Mouse (Mus musculus) left cerebral cortex, adult 9 months (tissue): ENCODE measurements at regions not wholly inside any gene's neighbourhood (a gene's known extent, or its start where the extent isn't known, plus 50 kb on each side); places are given as distances from the start of the nearest gene placed in this dataset.

Source experiments
- DNase-seq, 2 experiments: peaks; one replicate each; pipeline ENCODE4 v3.0.0; 2022; ENCODE audit warnings: low spot score in 2 of 2

DNA sequence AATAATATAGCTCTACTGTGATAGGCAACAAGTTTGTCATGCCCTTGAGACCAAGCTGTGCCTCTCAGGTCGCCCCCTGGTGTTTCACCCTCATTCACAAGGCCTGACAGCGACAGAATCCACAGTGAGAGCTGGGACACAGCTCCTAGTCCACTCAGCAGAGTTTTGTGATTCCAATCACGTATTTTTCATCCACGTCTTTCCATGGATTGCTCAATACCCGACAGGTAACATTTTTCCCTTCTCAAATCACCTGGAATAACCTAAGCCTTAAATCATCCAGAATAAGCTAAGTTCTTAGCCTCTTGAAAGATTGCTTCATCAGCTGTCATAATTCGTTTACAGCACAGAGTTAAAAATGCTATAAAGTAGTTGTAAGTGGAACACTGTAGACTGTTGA, 211.3 kb downstream of the Ccdc91 start:
- no peak for DNase-seq

DNA sequence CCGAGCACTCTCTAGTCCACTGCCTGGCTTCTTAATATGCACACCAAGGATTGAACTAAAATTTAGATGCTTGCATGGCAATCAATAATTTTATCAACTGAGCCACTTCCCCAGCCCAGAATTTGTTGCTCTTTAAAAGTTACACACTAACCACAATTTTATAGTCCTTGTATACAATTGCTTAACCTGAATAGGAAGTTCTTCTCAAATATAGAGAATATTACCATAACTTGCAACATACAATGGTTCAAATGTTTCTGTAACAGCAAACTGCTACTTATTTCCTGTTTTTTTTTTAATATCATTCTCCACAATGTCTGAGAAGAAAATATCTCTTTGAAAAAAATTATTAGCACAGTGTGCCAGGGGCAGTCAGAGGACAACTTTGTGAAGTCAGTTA, 222.6 kb downstream of the Ccdc91 start:
- DNase-seq, result no peak

DNA sequence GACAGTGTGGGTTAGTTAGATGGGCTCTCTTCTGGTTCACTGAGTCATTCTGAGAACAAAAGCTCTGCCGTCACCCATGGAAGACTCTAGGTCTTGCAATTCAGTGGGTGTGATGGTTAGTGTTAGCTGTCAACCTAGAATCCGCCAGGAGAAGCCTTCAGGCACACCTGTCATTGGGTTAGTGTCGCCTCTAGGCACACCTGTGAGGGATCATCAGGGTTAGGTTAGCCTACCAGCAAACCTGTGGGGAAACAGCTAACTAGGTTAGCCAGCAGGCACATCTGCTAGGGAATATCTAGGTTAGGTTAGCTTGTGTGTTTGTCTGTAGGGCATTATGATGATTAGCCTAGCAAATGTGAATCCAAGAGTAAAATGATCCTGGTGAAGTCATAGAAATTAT, 223.8 kb downstream of the Ccdc91 start:
- no peak for DNase-seq

DNA sequence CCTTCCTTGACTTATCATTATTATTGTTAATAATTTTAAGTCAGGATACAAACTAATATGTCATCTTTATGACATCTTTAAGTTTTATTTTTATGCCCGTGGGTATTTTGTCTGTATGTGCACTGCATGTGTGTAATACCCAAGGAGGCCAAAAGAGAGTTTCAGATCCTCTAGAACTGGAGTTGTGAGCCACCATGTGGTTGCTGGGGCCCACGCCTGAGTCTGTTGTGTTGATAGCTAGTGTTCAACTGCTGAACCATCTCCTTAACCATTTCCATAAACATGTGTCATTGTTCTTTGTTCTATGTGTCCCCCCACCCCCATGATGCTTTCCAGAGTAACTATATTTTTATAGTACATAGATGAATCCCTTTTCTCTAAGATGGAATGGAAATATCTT, 225.0 kb downstream of the Ccdc91 start:
- no peak for DNase-seq

DNA sequence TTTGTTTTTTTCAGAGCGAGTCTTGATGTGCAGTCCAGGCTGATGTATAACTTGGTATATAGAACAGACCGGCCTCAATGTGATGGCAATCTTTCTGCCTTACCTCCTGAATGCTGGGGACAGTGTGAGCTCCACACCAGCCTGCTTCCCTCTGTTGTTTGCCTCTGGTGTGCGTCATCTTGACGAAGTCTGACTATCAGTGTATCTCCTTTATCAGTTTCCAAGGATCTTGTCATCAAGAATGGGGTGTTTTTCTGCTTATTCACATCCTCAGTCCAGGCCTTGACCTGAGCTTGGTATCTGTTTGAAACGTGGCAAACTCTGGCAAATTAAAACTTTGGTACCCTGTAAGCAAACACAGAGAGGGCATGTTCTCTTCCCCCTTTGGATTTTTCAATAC, 226.3 kb downstream of the Ccdc91 start:
- DNase-seq, result no peak

DNA sequence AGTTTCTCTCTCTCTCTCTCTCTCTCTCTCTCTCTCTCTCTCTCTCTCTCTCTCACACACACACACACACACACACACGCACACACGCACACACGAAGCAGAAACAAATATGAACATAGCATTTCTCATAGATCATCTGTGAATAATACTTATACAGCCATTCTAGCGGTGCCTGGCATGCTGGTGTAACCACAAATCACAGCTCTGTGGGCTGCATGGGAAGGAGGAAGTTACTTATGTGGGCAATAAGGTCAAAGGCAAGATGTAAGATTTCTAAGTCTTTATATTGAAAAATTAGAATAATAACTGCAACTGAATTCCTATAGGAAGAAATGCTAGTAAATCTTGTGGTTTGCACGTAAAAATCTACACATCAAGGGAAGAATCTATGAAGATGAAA, 228.7 kb downstream of the Ccdc91 start:
- DNase-seq, result no peak

DNA sequence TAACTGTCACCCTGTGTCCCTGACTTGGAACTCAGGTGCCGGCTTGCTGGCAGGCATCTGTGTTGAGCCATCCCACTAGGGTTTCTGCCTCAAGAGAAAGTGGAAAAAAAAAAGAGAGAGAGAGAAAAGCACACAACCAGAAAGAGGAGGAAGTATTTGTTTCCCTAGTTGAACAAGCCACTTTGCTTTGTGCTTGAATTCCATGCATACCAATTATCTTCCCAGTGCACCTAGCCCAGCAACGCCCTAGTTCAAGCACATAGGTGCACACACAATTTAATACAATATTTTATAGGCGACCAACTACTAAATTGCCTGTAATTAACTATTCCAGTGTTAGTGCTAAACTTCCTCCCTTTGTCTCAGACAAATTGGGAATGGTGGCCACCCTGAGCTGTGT, 230.3 kb downstream of the Ccdc91 start:
- DNase-seq, result no peak

DNA sequence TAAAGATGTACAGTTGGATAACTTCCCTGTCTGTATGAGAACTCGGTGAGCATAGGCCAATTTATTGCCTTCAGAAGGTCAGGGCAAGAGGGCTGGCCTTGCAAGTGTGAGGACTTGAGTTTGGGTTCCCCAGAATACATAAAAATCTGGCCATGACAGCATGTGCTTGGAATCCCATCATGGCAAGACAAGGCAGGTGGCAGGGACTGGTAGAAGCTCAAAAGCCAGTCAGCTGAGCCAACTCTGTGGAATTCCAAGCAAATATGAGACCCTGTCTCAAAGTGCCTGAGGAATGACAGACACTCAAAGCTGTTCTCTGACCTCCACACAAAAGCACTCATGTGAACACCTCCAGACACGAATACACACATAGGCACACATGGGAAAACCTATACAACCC, 231.1 kb downstream of the Ccdc91 start:
- DNase-seq, result no peak

DNA sequence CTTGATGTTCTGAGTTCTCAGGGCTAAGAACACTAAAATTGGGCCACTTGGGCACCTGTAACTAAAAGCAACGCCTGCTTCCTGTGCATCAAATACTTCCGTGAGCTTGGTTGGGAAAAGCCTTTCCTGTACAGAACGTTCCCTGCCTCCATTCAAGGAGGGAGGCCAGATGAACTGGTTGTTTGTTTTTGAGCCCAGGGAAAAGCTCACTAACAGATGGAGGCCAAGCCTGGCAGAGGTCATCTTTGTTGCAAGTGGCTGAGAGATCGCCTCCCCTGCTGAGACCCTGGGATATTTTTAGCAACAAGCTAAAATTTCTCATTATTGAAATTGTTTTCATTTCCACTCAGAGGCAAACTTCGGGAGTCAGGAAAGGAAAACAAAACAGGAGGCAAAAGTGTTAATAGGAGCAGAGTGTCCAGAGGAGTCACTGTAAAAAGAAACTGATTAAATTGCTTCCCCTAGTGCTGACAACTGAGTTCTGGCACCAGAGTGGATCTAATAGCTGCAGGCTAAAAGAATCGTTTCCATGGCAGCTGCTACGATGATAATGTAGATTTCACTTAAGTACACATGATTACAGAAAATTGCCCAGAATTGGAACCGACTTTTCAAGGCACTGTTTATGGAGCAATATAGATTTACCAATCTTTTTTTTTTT, 242.6 kb downstream of the Ccdc91 start:
- DNase-seq, result peak in 1 of 2 experiments; percentile 31

DNA sequence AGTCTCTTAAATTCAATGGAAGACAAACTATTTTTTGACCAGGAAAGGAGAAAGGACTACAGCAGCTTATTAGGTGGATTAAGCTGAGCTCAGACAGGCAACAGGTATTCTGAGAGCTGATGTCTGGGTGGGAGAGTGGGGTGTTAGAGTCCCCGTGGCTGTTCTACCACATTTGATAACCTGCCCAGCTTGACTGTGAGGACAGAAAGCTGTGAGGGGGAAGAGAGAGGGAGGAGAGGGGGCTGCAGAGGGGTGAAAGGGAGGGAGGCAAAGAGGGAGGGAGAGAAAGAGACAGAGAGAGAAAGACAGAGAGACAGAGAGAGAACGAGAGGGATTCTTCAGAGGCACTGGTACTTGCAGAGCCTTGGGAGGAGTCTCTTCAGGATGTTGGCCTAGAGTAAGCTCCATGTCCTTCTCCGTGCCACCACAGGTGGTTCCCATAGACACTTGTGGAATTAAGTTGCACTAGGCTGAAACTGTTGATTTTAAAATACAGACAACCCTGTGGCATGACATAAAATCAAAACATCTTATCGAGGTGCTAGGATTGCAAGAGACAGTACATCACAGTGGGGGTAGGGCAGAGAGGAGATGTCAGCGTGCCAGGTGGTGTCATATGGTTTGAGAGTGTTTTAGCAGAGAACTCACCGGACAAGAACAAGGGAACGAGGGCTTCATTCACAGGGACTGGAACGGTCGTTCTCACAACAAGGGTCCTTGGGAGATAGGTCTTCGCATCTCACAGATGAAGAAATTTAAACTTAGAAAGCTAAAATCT, 243.3 kb downstream of the Ccdc91 start:
- no peak for DNase-seq

DNA sequence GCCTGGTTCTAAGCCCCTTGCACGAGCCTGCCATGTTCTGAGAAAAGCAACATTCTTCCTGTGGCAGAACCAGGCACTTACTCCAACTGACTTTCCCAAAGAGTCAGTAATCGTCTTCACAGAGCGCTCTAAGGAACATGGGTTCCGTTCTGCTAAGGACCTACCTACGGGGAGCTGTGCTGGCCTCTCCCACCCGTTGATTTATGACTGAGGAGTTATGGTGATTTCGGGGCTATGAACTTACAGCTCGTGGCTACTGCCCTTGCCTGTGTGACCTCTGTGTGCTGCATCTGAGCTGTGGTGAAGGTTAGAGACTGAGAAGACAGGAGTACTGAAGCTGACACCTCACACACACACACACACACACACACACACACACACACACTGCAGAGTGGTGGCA, 243.9 kb downstream of the Ccdc91 start:
- DNase-seq, result no peak

DNA sequence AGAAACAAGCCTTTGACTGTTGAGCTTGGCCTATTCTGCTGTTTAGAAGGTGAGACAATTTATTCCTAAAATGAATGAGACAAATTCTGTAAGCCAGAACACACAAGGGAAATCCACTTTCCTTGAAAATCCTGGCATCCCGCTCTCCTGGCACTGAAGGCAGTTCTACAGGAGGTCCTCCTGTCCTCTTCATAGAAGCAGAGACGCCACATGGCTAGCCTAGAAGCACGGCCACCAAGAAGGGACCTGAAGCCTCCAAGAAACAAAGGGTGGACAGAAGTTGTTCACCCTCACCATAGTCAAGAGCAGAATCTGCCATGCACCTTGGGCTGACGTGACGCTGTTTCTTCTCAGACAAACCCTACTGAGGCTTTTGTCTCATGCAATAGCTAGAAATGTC, 247.7 kb downstream of the Ccdc91 start:
- no peak for DNase-seq

DNA sequence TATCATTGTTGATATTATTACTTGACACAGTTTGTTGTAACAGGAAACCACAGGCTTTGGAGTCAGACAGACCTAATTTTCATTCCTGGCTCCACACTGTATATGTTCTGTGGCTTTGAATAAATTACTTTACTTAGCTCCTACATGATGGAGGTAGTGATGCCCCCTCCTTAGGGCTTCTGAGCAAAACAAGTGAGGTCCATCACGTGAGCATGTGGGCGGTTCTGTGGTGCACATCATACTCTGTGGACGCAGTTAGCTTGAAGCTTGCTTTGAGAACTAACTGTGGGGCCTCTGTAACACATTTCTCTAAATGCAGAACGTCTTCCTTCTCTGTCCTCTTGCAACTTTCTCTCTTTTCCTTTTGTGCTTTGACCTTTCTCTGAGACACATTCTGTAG, 251.4 kb downstream of the Ccdc91 start:
- DNase-seq, result no peak

DNA sequence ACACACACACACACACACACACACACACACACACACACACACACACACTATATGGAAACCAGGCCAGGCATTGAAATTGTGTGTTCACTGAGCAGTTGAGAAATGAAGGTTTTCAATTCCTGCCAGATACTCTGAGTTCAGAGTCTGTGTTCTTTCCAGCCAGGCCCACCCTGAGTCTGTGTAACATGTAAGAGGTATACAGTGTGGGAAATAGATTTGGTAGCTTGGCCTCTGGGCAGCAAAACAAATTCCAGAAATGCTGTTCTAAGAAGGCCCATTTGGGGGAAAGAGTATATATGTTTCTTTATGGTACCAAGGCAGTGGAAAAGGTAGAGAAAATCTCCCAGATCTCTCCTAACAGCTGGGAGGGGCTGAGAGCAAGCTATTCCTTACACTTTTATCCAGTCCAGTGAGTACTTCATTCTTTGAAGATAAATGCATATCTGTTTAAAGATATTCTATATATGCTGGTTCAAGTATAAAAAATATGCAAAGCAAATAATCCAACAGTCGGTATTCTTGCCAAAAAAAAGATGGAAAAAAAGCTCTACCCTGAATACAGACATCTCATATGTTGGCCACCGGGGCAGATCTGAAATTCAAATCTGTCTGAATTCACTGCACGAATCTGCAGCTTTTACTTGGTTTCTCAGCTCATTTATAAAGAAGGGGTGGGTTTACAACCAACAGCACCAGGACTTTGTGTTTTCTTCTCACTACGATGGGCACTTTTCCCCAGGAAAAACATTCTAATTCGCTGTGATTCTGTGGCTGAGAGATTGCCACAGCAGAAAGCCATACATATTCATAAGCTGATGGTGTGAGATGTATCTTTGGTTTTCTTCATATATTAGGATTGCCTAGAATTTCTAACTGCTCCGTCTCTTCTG, 252.3 kb downstream of the Ccdc91 start:
- DNase-seq, result no peak

DNA sequence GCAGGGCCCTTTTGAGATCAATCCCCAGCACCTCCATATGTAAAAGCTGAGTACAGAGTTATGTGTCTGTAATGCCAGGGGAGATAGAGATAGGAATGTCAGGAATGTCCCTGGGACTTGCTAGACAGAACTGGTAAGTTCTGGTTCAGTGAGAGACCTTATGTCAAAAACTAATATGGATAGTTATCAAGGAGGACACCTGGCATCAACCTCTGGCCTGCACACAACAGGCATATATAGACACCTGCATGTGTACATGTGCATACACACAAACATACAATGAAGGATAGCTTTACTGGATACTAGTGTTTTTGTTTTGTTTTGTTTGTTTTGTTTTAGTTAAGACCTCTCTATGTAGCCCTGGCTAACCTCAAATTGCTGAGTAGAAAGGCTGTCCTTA, 254.1 kb downstream of the Ccdc91 start:
- no peak for DNase-seq

DNA sequence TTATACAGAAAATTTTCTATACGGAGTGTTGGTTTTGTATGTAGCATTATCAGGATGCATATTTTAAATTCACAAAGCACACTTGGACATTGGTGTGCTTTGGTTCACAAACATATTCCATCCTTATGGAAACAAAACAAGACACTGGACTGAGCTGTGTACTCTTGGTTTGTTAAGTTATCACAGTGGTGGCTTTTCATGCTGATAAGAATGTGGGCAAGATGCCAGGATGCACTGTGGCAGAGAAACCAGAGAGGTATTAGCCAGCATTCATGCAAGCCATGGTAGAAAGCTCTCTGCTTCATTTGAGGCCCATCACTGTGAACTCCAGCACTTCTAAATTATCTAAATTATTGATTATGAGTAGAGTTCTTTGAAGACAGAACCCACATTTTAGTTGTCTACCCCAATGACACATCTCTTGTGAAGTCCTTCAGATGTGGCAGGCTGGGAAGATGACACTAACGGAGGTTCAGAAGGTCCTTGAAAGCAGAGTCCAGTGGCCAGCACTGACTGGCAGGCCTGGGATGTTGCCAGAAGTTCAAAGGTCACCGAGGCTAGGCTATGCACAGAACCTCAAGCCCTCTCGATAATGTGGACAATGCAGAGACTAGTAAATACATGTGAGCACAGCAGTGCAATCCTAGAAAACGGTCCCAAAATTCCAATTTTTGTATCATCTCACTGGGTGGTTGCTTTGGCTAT, 263.1 kb downstream of the Ccdc91 start:
- DNase-seq, result no peak

DNA sequence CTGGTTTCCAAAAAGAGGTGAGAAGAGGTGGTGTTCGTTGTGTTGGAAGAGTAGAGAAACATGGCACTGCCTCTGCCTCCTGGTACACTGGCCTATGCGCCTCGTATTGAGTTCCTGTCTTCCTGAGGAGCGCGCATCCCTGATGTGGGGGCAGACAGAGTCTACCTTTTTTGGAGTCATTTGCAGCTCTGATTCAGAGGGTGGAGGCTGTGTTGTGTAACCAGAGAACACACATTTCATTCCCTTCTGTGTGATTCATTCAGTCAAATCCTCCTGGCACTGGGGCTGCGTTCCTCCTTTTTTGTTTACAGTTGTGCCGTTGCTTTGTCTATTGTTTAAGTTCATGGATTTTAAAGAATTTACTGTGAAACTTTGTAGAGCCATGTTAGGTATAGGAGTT, 265.8 kb downstream of the Ccdc91 start:
- DNase-seq, result peak; percentile 19 to 65

DNA sequence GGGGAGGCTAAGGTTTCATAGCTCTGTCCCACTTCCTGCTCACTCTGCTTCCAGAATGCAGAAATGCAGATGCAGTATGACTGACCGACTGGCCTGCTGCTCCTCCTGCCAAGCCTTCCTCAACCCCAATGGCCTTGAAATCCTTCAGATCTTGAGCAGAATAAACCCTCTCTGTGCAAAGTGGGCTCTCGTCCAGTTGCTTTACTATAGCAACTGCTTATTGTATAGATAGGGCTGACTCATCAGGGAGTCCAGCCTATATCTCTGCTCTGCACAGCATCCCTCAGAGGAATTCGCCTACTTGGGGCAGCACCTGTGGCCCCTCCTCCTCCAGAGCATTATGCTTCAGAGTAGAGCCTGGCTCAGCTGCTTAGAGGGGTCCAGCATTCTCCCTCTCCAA, 268.5 kb downstream of the Ccdc91 start:
- DNase-seq, result no peak

DNA sequence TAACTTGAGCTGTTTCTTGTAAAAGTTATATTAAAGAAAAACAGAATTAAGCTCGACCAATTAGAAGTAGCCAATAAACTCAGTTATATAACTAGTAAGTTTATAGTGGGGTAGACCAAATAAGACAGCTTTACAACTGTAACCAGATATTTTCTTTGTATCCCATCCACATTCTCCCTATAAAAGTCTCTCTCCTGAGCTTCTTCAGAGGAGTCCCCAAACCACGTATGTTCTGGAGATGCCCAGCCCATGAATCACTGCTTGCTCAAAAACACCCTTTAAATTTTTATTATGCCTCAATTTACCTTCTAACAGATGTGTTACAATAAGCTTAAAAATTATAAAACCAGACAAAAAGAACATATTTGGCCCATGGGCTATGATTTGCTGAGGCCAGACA, 270.1 kb downstream of the Ccdc91 start:
- no peak for DNase-seq

DNA sequence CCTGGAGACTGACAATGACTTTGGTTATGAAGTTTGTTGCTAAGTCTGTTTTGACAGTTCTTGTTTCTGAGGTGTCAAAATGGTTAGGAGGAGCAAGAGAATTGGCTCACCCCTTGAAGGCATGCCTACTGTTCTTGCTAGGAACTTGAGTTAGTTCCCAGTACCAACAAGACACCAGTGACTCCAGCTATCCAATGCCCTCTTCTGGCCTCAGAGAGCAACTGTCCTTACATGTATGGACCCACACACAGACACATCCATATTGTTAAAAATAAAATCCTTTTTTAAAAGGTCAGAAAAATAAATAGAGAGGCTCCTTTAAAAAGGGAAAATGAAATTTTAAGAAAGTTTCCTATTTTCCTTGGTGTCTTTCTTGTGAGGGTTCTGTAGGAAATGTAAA, 272.3 kb downstream of the Ccdc91 start:
- DNase-seq, result no peak

DNA sequence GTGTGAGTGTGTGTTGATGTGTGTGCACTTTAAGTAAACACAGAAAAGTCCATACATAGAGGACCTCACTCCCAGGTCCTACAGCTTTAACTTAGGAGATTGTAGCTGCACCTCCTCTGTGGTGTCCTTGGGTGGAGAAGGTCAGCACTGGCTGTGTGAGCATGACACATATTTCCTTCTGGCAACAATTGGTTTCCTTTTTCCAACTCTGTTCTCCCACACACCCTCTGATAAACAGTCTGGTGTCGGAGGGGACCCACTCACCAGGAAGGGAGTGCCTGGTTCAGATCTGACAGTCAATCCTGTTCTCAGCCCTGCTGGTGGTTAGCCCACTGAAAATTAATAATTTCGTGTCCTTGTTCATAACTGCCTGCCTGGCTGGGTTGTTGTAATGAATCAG, 276.7 kb downstream of the Ccdc91 start:
- no peak for DNase-seq

DNA sequence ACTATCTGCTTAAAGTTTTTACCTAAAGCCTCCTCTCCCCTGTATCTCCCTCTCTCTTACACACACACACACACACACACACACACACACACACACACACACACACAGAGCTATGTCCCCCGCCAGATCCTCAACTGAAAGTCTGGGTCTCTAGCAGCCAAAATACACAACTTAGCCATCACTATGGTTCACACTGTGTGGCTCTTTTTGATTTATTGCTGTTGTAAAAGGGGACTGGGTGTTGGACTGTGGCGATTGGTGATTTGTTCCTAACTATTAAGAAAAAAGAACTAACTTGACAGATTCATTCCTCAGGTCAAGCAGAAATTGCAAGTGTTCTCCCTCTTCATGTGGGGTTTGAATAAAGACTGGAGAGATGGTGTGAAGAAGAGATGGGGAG, 278.2 kb downstream of the Ccdc91 start:
- DNase-seq, result no peak
